Mouse (Mus musculus) CH12.LX (cell line): ENCODE measurements around the gene Tspear.

Experiments
- CHD1 ChIP-seq: IDR thresholded peaks from 2 replicates; pipeline ENCODE4 v1.6.1; 2012; ENCODE audit warnings: low read depth, low read length, improper control_type of control experiment, inconsistent platforms
- EP300 ChIP-seq: IDR thresholded peaks from 2 replicates; pipeline ENCODE4 v1.6.1; 2011; ENCODE audit warnings: low read length, improper control_type of control experiment
- GABPA ChIP-seq: IDR thresholded peaks from 2 replicates; pipeline ENCODE4 v1.6.1; 2012; ENCODE audit warnings: low read depth, low read length, improper control_type of control experiment, inconsistent platforms; ENCODE audit not compliant: insufficient replicate concordance
- POLR2A ChIP-seq: IDR thresholded peaks from 2 replicates; pipeline ENCODE4 v1.6.1; 2011; ENCODE audit warnings: low read depth, mild to moderate bottlenecking, improper control_type of control experiment, low read length
- USF1 ChIP-seq: IDR thresholded peaks from 2 replicates; pipeline ENCODE4 v1.6.1; 2014; ENCODE audit warnings: low read depth, mild to moderate bottlenecking, inconsistent platforms, low read length, improper control_type of control experiment
- ZNF384 ChIP-seq: IDR thresholded peaks from 2 replicates; pipeline ENCODE4 v1.6.1; 2012; ENCODE audit warnings: low read depth, low read length, improper control_type of control experiment, inconsistent platforms

DNA sequence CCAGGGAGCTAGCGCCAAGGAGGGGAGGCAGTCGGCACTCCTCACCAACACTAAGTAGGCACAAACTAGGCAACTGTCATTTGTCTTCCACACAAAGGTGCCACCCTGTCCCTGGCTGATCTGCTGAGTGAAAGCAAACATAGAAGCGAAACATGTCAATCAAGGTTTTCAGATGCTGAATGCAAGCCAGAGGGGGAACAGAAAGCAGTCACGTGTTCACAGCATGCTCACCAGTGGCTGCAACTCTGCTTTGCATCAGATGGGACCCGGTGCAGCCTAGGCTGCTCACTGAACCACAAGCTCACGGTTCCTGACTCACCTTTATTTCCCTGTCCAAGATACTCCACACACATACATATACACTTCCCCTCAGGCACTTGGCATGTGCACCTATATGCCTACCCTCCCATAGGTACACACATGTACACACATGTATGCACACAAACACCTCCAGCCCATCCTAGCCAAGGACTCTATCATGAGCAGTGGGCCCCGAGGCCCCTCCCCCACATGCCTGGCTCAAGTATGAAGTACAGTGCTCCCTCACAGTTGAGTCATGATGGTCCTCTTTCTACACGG, 204.7 kb downstream of the Tspear start:
- TF ChIP-seq USF1: peak; percentile 72
- no peak for TF ChIP-seq EP300
- no peak for TF ChIP-seq CHD1
- TF ChIP-seq GABPA: no peak
- TF ChIP-seq ZNF384: no peak
- TF ChIP-seq POLR2A: no peak
